Mouse (Mus musculus) thymus, postnatal 0 days (tissue): ENCODE results near the gene Patl2. TPM values are rescaled to one million over a fixed set of nuclear protein-coding genes. Genes with fewer than 3 reads are reported as not detected.

Experiments
- polyA plus RNA-seq: library from polyadenylated mRNA; unstranded; fragments of >200 nt; fragmentation: Nextera tagmentation; extraction: Ambion mirVana; gene quantifications from 2 replicates; pipeline ENCODE4 v1.2.1, GENCODE M21; 2015

The Patl2 gene
- polyA plus RNA-seq, 1 experiment from 2014 or later, result 2.5 TPM

Other genes starting within 250 kb of the Patl2 start
- 58.4 and 61.0 TPM in 2 replicates for gene Ctdspl2, start 230.2 kb downstream of the Patl2 start, polyA plus RNA-seq
- gene Mageb3, start 230.1 kb downstream of the Patl2 start, polyA plus RNA-seq, result 0.30 and 0.41 TPM in 2 replicates
- gene Eif3j1, start 157.6 kb downstream of the Patl2 start, polyA plus RNA-seq, result 11.4 and 14.8 TPM in 2 replicates
- 5.8 and 6.9 TPM in 2 replicates for gene Spg11, start 67.8 kb downstream of the Patl2 start, polyA plus RNA-seq
- 1,787 and 1,863 TPM in 2 replicates for gene B2m, start 38.5 kb downstream of the Patl2 start, polyA plus RNA-seq
- 0.08 and 0.14 TPM in 2 replicates for gene Trim69, start 25.5 kb downstream of the Patl2 start, polyA plus RNA-seq
- gene Terb2, start 83 bp upstream of the Patl2 start, polyA plus RNA-seq, result not detected in 2 replicates
- 48.9 and 51.3 TPM in 2 replicates for gene Sord, start 48.6 kb upstream of the Patl2 start, polyA plus RNA-seq
- 0.30 and 0.61 TPM in 2 replicates for gene Duox2, start 112.3 kb upstream of the Patl2 start, polyA plus RNA-seq
- 0.34 TPM in 1 of 2 replicates, not detected in the other for gene Duoxa2, start 112.7 kb upstream of the Patl2 start, polyA plus RNA-seq
- 2.1 and 2.3 TPM in 2 replicates for gene Duoxa1, start 127.5 kb upstream of the Patl2 start, polyA plus RNA-seq
- gene Duox1, start 129.5 kb upstream of the Patl2 start, polyA plus RNA-seq, result 0.08 and 0.16 TPM in 2 replicates
- 3.4 and 3.9 TPM in 2 replicates for gene Shf, start 183.0 kb upstream of the Patl2 start, polyA plus RNA-seq
- 25.0 and 29.1 TPM in 2 replicates for gene Slc28a2, start 240.3 kb upstream of the Patl2 start, polyA plus RNA-seq